Mouse (Mus musculus) heart, embryonic 16.5 days (tissue): ENCODE results near the gene Alkbh2. TPM values are rescaled to one million over a fixed set of nuclear protein-coding genes. Genes with fewer than 3 reads are reported as not detected.

Experiments used
- ATAC-seq: fragments of 200-750 bp; cut with Nextera tagmentation; replicated peaks from 2 replicates; pipeline ENCODE4 v1.8.0; 2017; ENCODE audit warnings: moderate number of reproducible peaks; ENCODE audit not compliant: insufficient read depth, low FRiP score; ENCODE audit errors: extremely low read depth
- H3K27ac ChIP-seq: fragments of 300-500 bp; sonication (generic); 2 replicates; pipeline ENCODE4 v1.5.1; 2014; ENCODE audit warnings: mild to moderate bottlenecking, low read length, control low read depth, moderate library complexity
- H3K27me3 ChIP-seq: fragments of 300-500 bp; sonication (generic); 2 replicates; pipeline ENCODE4 v1.6.1; 2014; ENCODE audit warnings: low read length, mixed read lengths; ENCODE audit not compliant: control insufficient read depth, insufficient read depth
- H3K36me3 ChIP-seq: fragments of 300-500 bp; sonication (generic); 2 replicates; pipeline ENCODE4 v1.6.1; 2014; ENCODE audit not compliant: control insufficient read depth, insufficient read depth
- H3K4me1 ChIP-seq: fragments of 300-500 bp; sonication (generic); 2 replicates; pipeline ENCODE4 v1.6.1; 2014; ENCODE audit warnings: low read length, mixed read lengths; ENCODE audit not compliant: control insufficient read depth, insufficient read depth
- H3K4me2 ChIP-seq: fragments of 300-500 bp; sonication (generic); 2 replicates; pipeline ENCODE4 v1.6.1; 2014; ENCODE audit warnings: low read depth, mild to moderate bottlenecking, control low read depth, low read length
- H3K4me3 ChIP-seq: fragments of 300-500 bp; sonication (generic); 2 replicates; pipeline ENCODE4 v1.5.1; 2014; ENCODE audit warnings: mild to moderate bottlenecking, control low read depth, low read length
- H3K9ac ChIP-seq: fragments of 300-500 bp; sonication (generic); 2 replicates; pipeline ENCODE4 v1.6.1; 2014; ENCODE audit warnings: low read length, control low read depth
- H3K9me3 ChIP-seq: fragments of 300-500 bp; sonication (generic); replicated peaks from 2 replicates; pipeline ENCODE4 v1.6.1; 2016; ENCODE audit warnings: low read length; ENCODE audit not compliant: control insufficient read depth
- WGBS: fragments of 180-500 bp; shearing (Covaris S2); extraction: QIAGEN DNeasy Blood & Tissue Kit; methylation state at CpG from one replicate; pipeline ENCODE4 v1.1.7; 2014; 5-methylcytosine and 5-hydroxymethylcytosine counted together
- polyA plus RNA-seq: library from polyadenylated mRNA; unstranded; fragments of >200 nt; fragmentation: Nextera tagmentation; extraction: Ambion mirVana; gene quantifications from 2 replicates; pipeline ENCODE4 v1.2.1, GENCODE M21; 2015

Alkbh2 gene
- polyA plus RNA-seq, 1 experiment from 2014 or later: 7.3 TPM

GRCm38 (mm10) chr5:114119806-114120205 lies 8.2 kb downstream of the Alkbh2 start:
- no peak for ATAC-seq
- Histone ChIP-seq H3K4me2 (no peak overlapping the region), H3K36me3 (peaks cover 38% of the 10 kb centered on the region), H3K27ac (no peak overlapping the region), H3K4me1 (no peaks in the 10 kb centered on the region), H3K27me3 (no peaks in the 10 kb centered on the region), H3K9ac (no peak overlapping the region), H3K4me3 (no peak overlapping the region), H3K9me3 (no peaks in the 10 kb centered on the region)
- WGBS: 85% methylated on average over 4 of the region's 4 CpGs

- H3K27ac ChIP-seq: no peak overlapping the region
- no peak overlapping the region for H3K9ac ChIP-seq
- ATAC-seq: no peak
- no peaks in the 10 kb centered on the region for H3K9me3 ChIP-seq
- no peak overlapping the region for H3K4me2 ChIP-seq
- H3K4me3 ChIP-seq: no peak overlapping the region
- 76% methylated on average over 7 of the region's 7 CpGs for WGBS
- H3K27me3 ChIP-seq: no peaks in the 10 kb centered on the region
- no peaks in the 10 kb centered on the region for H3K4me1 ChIP-seq
- H3K36me3 ChIP-seq: peaks cover 29% of the 10 kb centered on the region
Observed at GRCm38 (mm10) chr5:114116586-114116985, 11.4 kb downstream of the Alkbh2 start.

GRCm38 (mm10) chr5:114115030-114115429 lies 13.0 kb downstream of the Alkbh2 start:
- ATAC-seq: no peak
- WGBS: 83% methylated on average over 5 of the region's 5 CpGs
- Histone ChIP-seq H3K9me3 (no peaks in the 10 kb centered on the region), H3K4me3 (no peak overlapping the region), H3K9ac (no peak overlapping the region), H3K27ac (no peak overlapping the region), H3K27me3 (no peaks in the 10 kb centered on the region), H3K36me3 (peaks cover 34% of the 10 kb centered on the region), H3K4me2 (no peak overlapping the region), H3K4me1 (no peaks in the 10 kb centered on the region)

GRCm38 (mm10) chr5:114113334-114113733 lies 14.7 kb downstream of the Alkbh2 start:
- no peak for ATAC-seq
- Histone ChIP-seq H3K4me1 (no peaks in the 10 kb centered on the region), H3K27me3 (no peaks in the 10 kb centered on the region), H3K36me3 (peaks cover 48% of the 10 kb centered on the region), H3K27ac (no peak overlapping the region), H3K9ac (no peak overlapping the region), H3K9me3 (no peaks in the 10 kb centered on the region), H3K4me2 (no peak overlapping the region), H3K4me3 (no peak overlapping the region)
- WGBS: 83% methylated on average over 6 of the region's 6 CpGs

GRCm38 (mm10) chr5:114106391-114106935 lies 21.6 kb downstream of the Alkbh2 start:
- Histone ChIP-seq H3K27me3 (no peaks in the 10 kb centered on the region), H3K27ac (no peak overlapping the region), H3K4me3 (no peak overlapping the region), H3K4me1 (peaks cover 2% of the 10 kb centered on the region; the same call in 1 of the 2 replicates), H3K9me3 (no peaks in the 10 kb centered on the region), H3K9ac (no peak overlapping the region), H3K4me2 (no peak overlapping the region), H3K36me3 (peaks cover 43% of the 10 kb centered on the region)
- 65% methylated on average over 16 of the region's 16 CpGs for WGBS
- ATAC-seq: no peak

- Histone ChIP-seq H3K4me2 (no peak overlapping the region), H3K36me3 (peaks cover 10% of the 10 kb centered on the region; the same call in 1 of the 2 replicates), H3K9ac (no peak overlapping the region), H3K4me3 (no peak overlapping the region), H3K4me1 (peaks cover 13% of the 10 kb centered on the region), H3K27me3 (no peaks in the 10 kb centered on the region), H3K27ac (no peak overlapping the region), H3K9me3 (no peaks in the 10 kb centered on the region)
- no peak for ATAC-seq
- 66% methylated on average over 1 of the region's 1 CpGs for WGBS
Observed at GRCm38 (mm10) chr5:114102807-114103206, 25.2 kb downstream of the Alkbh2 start.

- no peaks in the 10 kb centered on the region for H3K27me3 ChIP-seq
- H3K27ac ChIP-seq: no peak overlapping the region
- H3K9me3 ChIP-seq: no peaks in the 10 kb centered on the region
- ATAC-seq: no peak
- WGBS: 78% methylated on average over 4 of the region's 4 CpGs
- H3K4me1 ChIP-seq: peaks cover 13% of the 10 kb centered on the region
- H3K9ac ChIP-seq: no peak overlapping the region
- H3K4me3 ChIP-seq: no peak overlapping the region
- no peak overlapping the region for H3K4me2 ChIP-seq
- H3K36me3 ChIP-seq: peaks cover 8% of the 10 kb centered on the region; the same call in 1 of the 2 replicates
Observed at GRCm38 (mm10) chr5:114101873-114102272, 26.1 kb downstream of the Alkbh2 start.

- H3K9me3 ChIP-seq: no peaks in the 10 kb centered on the region
- peak overlapping the region; percentile 98 for H3K4me3 ChIP-seq
- peak overlapping the region; percentile 76 for H3K4me2 ChIP-seq
- H3K4me1 ChIP-seq: peaks cover 13% of the 10 kb centered on the region
- H3K27ac ChIP-seq: peak overlapping the region; percentile 55
- 0 out of 2 replicates have a peak, but pooled peaks cover 3% of the 10 kb centered on the region for H3K36me3 ChIP-seq
- WGBS: 2% methylated on average over 60 of the region's 64 CpGs
- H3K27me3 ChIP-seq: no peaks in the 10 kb centered on the region
- peak; percentile 53 for ATAC-seq
- H3K9ac ChIP-seq: peak overlapping the region; percentile 96
Observed at GRCm38 (mm10) chr5:114100390-114101099, 27.5 kb downstream of the Alkbh2 start.

GRCm38 (mm10) chr5:114099709-114100389 lies 28.2 kb downstream of the Alkbh2 start:
- peak overlapping the region; percentile 96 for H3K9ac ChIP-seq
- no peaks in the 10 kb centered on the region for H3K27me3 ChIP-seq
- peak; percentile 92 for ATAC-seq
- H3K27ac ChIP-seq: peak overlapping the region; percentile 55
- 8% methylated on average over 37 of the region's 37 CpGs for WGBS
- peak overlapping the region; percentile 76 for H3K4me2 ChIP-seq
- H3K4me3 ChIP-seq: peak overlapping the region; percentile 98
- H3K9me3 ChIP-seq: no peaks in the 10 kb centered on the region
- no peaks in the 10 kb centered on the region for H3K36me3 ChIP-seq
- H3K4me1 ChIP-seq: peaks cover 13% of the 10 kb centered on the region
